Comparison of ENCODE assay signal across 16 mouse cellular contexts in the genomic region with DNA sequence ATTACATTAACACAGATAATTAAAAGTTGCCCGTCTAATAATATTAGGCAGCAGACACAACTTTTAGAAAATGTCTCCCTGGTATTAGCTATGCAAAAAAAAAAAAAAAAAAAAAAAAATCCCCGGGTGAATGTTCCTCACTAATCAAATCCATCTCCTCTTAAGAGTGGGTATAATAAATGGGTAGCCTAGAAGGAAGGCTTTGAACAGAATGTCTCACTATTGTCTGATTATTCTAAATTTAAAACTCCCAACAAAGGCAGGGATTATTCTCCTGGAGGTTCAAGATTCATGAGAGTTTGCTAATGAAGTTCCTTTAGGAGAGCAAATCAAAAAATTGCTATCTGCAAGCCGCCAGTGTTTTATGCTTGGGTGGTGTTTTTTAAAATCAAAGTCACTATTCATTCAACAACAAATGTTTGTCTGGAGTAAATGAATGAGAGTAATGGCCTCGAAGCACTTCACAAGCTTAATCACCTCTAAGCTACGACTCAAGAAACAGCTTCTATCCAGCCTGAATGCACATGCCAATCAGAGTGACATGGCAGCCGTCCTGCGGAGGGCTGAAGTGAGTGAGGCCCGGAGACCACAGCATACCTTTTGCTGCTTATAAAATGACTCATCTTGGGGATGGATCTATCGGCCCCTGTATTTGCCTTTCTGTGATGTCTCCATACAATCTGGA.
DNase-seq lines count a peak whose midpoint lies in the region; ATAC-seq and TF ChIP-seq lines count a peak whose summit lies in the region.
"Had no signal": no experiment of that assay in that cellular context is flagged by ENCODE, and none has a peak within 500 bp of the region (broad histone marks: within the 10 kb centered on the region; RNA-seq: fewer than 3 reads in every experiment).

No protein-coding gene starts in this region.

- H3K27ac ChIP-seq in CH12.LX (ENCODE audit: insufficient read depth, low read depth): no peak overlapping the region
- no peak overlapping the region for H3K27ac ChIP-seq in embryonic facial prominence, embryonic 11.5 days (replicated peaks; ENCODE audit: low read depth, low read length)
- peak overlapping the region; percentile 66 for H3K27ac ChIP-seq in forebrain, postnatal 0 days (ENCODE audit: low read depth, low read length)
- no peak overlapping the region for H3K27ac ChIP-seq in layer of hippocampus, adult 2 months
- H3K27ac ChIP-seq: heart, embryonic 10.5 days; hindbrain, postnatal 0 days; limb, embryonic 15.5 days had no signal

- H3K27me3 ChIP-seq in CH12.LX (replicated peaks): no peaks in the 10 kb centered on the region
- no peaks in the 10 kb centered on the region for H3K27me3 ChIP-seq in embryonic facial prominence, embryonic 11.5 days (ENCODE audit: control insufficient read depth, insufficient read depth, low read length)
- no peaks in the 10 kb centered on the region for H3K27me3 ChIP-seq in forebrain, postnatal 0 days (ENCODE audit: insufficient read depth, low read length)
- H3K27me3 ChIP-seq: limb, embryonic 15.5 days had no signal

- H3K36me3 ChIP-seq in CH12.LX (replicated peaks in 1 of 2; ENCODE audit: control insufficient read depth in 1 of 2, insufficient read depth in 1 of 2, low read length in 1 of 2): peaks cover 8 to 89% of the 10 kb centered on the region in 2 experiments
- H3K36me3 ChIP-seq in embryonic facial prominence, embryonic 11.5 days (replicated peaks; ENCODE audit: control insufficient read depth, insufficient read depth, low read depth, low read length): no peaks in the 10 kb centered on the region
- H3K36me3 ChIP-seq in forebrain, postnatal 0 days (ENCODE audit: insufficient read depth): no peaks in the 10 kb centered on the region
- H3K36me3 ChIP-seq: heart, embryonic 10.5 days; limb, embryonic 15.5 days had no signal

- no peak for TF ChIP-seq EP300 in CH12.LX (IDR thresholded peaks at IDR 0.05; ENCODE audit: low read length)

- in situ Hi-C loops in CH12.LX (cut with MboI; ENCODE audit: low pct_ligation_motif_present, low pct_unique_long_range_greater_than_20kb, low sequenced_read_pairs): no loop called here

- H3K9me3 ChIP-seq in CH12.LX (replicated peaks; ENCODE audit: low read length): no peaks in the 10 kb centered on the region
- H3K9me3 ChIP-seq in embryonic facial prominence, embryonic 11.5 days (replicated peaks; ENCODE audit: control insufficient read depth, low read length): no peaks in the 10 kb centered on the region
- H3K9me3 ChIP-seq in forebrain, postnatal 0 days (ENCODE audit: low read length): no peaks in the 10 kb centered on the region
- H3K9me3 ChIP-seq: heart, embryonic 10.5 days; limb, embryonic 15.5 days had no signal

- WGBS in embryonic facial prominence, embryonic 11.5 days: 37% methylated on average over 9 of the region's 9 CpGs
- 10% methylated on average over 9 of the region's 9 CpGs for WGBS in forebrain, postnatal 0 days

- DNase-seq in CH12.LX (ENCODE audit: extremely low read depth) (no peak), ZHBTc4 (ENCODE audit: low read depth, low spot score) (peak; percentile 5)
- DNase-seq in embryonic facial prominence, embryonic 11.5 days (ENCODE audit: low spot score): peak; percentile 46
- peak; percentile 27 for DNase-seq in forebrain, postnatal 0 days
- DNase-seq in spleen, postnatal 14 days (ENCODE audit: low spot score in 2 of 2): no peak
- DNase-seq in gastrocnemius, adult 18-20 months (ENCODE audit: low spot score): no peak
- DNase-seq in layer of hippocampus, adult 2 months (ENCODE audit: low spot score in 2 of 2): no peak
- DNase-seq: cerebellum, postnatal 25 days; gastrocnemius, postnatal 10 days; heart, postnatal 10 days; kidney, adult 18-20 months; right cerebral cortex, postnatal 14 days; thymus, postnatal 14 days had no signal

- TF ChIP-seq RAD21 in CH12.LX (IDR thresholded peaks at IDR 0.05; ENCODE audit: low read depth, low read length): no peak

- no peak overlapping the region for H3K4me3 ChIP-seq in CH12.LX (replicated peaks in 1 of 3; ENCODE audit: low read depth in 2 of 3, low read length in 2 of 3, poor library complexity in 1 of 3)
- H3K4me3 ChIP-seq in embryonic facial prominence, embryonic 11.5 days (ENCODE audit: low read depth, low read length): no peak overlapping the region
- no peak overlapping the region for H3K4me3 ChIP-seq in forebrain, postnatal 0 days (ENCODE audit: low read depth, low read length)
- no peak overlapping the region for H3K4me3 ChIP-seq in layer of hippocampus, adult 2 months
- H3K4me3 ChIP-seq: heart, embryonic 10.5 days; limb, embryonic 15.5 days had no signal

- TF ChIP-seq CTCF in CH12.LX (conservative IDR thresholded peaks at IDR 0.05 in 1 of 2, IDR thresholded peaks at IDR 0.05 in 1 of 2; ENCODE audit: low read depth in 2 of 2, low read length in 2 of 2): no peak
- no peak for TF ChIP-seq CTCF in forebrain, postnatal 0 days (IDR thresholded peaks at IDR 0.05; ENCODE audit: low read depth)
- TF ChIP-seq CTCF in layer of hippocampus, adult 2 months (conservative IDR thresholded peaks at IDR 0.05): no peak

- H3K9ac ChIP-seq in CH12.LX (ENCODE audit: insufficient read depth, low read depth): 0 out of 2 replicates have a peak overlapping the region, but pooled peaks have one; percentile 23
- no peak overlapping the region for H3K9ac ChIP-seq in embryonic facial prominence, embryonic 11.5 days (replicated peaks; ENCODE audit: low read length)
- H3K9ac ChIP-seq in forebrain, postnatal 0 days: no peak overlapping the region
- H3K9ac ChIP-seq: limb, embryonic 15.5 days had no signal

- no peak for ATAC-seq in embryonic facial prominence, embryonic 11.5 days (replicated peaks; ENCODE audit: insufficient number of reproducible peaks, low FRiP score, low TSS enrichment, low read depth)
- peak; percentile 64; the same call in 1 of the 2 replicates for ATAC-seq in forebrain, postnatal 0 days
- ATAC-seq: hindbrain, postnatal 0 days had no signal

- dilution Hi-C loops in CH12.LX (cut with MboI; ENCODE audit: extremely low pct_ligation_motif_present, extremely low pct_unique_long_range_greater_than_20kb, low sequenced_read_pairs): no loop called here

- H3K79me2 ChIP-seq in CH12.LX (replicated peaks; ENCODE audit: control insufficient read depth, extremely low read depth, insufficient read depth, poor library complexity, severe bottlenecking): peaks cover 26% of the 10 kb centered on the region

- H3K4me1 ChIP-seq in CH12.LX (ENCODE audit: control insufficient read depth in 1 of 2, insufficient read depth in 2 of 2): peaks cover 10 to 15% of the 10 kb centered on the region in 2 experiments
- H3K4me1 ChIP-seq in embryonic facial prominence, embryonic 11.5 days (ENCODE audit: control insufficient read depth, insufficient read depth, low read length): no peaks in the 10 kb centered on the region
- H3K4me1 ChIP-seq in forebrain, postnatal 0 days (ENCODE audit: insufficient read depth): peaks cover 6% of the 10 kb centered on the region

- TF ChIP-seq POLR2A in CH12.LX (IDR thresholded peaks at IDR 0.05; ENCODE audit: low read depth, low read length): no peak

- H3K4me2 ChIP-seq in CH12.LX (ENCODE audit: insufficient read depth, low read depth, poor library complexity, severe bottlenecking): 0 out of 2 replicates have a peak overlapping the region, but pooled peaks have one; percentile 14
- H3K4me2 ChIP-seq in embryonic facial prominence, embryonic 11.5 days (ENCODE audit: low read depth, low read length): no peak overlapping the region
- H3K4me2 ChIP-seq in forebrain, postnatal 0 days (ENCODE audit: low read depth): no peak overlapping the region
- H3K4me2 ChIP-seq: limb, embryonic 15.5 days had no signal

TF ChIP-seq in CH12.LX, 34 proteins besides CTCF, POLR2A, EP300 and RAD21:
- TF ChIP-seq MAX (IDR thresholded peaks at IDR 0.05; ENCODE audit: low read length): no peak
- 0 out of 2 replicates have a peak, but pooled peaks have one; percentile 35 for TF ChIP-seq ZNF384 (IDR thresholded peaks at IDR 0.05; ENCODE audit: low read depth, low read length)

Comparison
In these comparisons a context has a peak if more than half of its experiments do, and no peak if none do; other contexts are left out.
1. DNase-seq: peak in ZHBTc4 (single experiment), embryonic facial prominence, embryonic 11.5 days (single experiment) and forebrain, postnatal 0 days (single experiment); none in CH12.LX (single experiment), spleen, postnatal 14 days (0 of 2), gastrocnemius, adult 18-20 months (single experiment) and layer of hippocampus, adult 2 months (0 of 2).